Mouse (Mus musculus): ENCODE measurements around the gene Pnkp. TPM values are rescaled to one million over a fixed set of nuclear protein-coding genes. Genes with fewer than 3 reads are reported as not detected.

The Pnkp gene
- total and polyA plus RNA-seq, 3 experiments = 14.8 to 41.6 (median 22.2) TPM

GRCm38 (mm10) chr7:44853596-44854355, 3.2 kb upstream of the Pnkp start:
- Histone ChIP-seq H3K9ac (ENCODE audit: insufficient read depth, low read depth) (peak overlapping the region; percentile 72), H3K4me3 (replicated peaks in 1 of 3; ENCODE audit: low read depth in 2 of 3, low read length in 2 of 3, poor library complexity in 1 of 3) (peak overlapping the region; percentile 66 to 72 (median 67)), H3K27me3 (replicated peaks) (no peaks in the 10 kb centered on the region), H3K79me2 (replicated peaks; ENCODE audit: control insufficient read depth, extremely low read depth, insufficient read depth, poor library complexity, severe bottlenecking) (peaks cover 21% of the 10 kb centered on the region), H3K4me2 (ENCODE audit: insufficient read depth, low read depth, poor library complexity, severe bottlenecking) (peak overlapping the region; percentile 48), H3K27ac (ENCODE audit: insufficient read depth, low read depth) (peak overlapping the region; percentile 91), H3K4me1 (ENCODE audit: control insufficient read depth in 1 of 2, insufficient read depth in 2 of 2) (peaks cover 18 to 57% of the 10 kb centered on the region in 2 experiments), H3K9me3 (replicated peaks; ENCODE audit: low read length) (no peaks in the 10 kb centered on the region), H3K36me3 (replicated peaks in 1 of 2; ENCODE audit: control insufficient read depth in 1 of 2, insufficient read depth in 1 of 2, low read length in 1 of 2) (peaks cover 8 to 27% of the 10 kb centered on the region in 2 experiments)
- dilution Hi-C loops (cut with MboI; ENCODE audit: extremely low pct_ligation_motif_present, extremely low pct_unique_long_range_greater_than_20kb, low sequenced_read_pairs) = no loop called here
- in situ Hi-C loops (cut with MboI; ENCODE audit: low pct_ligation_motif_present, low pct_unique_long_range_greater_than_20kb, low sequenced_read_pairs) = loop anchor here (10.0 kb wide), 1 partner anchor 101 kb away; no protein-coding TSS in a partner anchor
- DNase-seq (ENCODE audit: extremely low read depth) = no peak
- TF ChIP-seq ZKSCAN1 (IDR thresholded peaks at IDR 0.05; ENCODE audit: borderline replicate concordance, low read depth, low read length) = no peak
- no peak for TF ChIP-seq UBTF (IDR thresholded peaks at IDR 0.05; ENCODE audit: low read depth, low read length)
- no peak for TF ChIP-seq JUN (IDR thresholded peaks at IDR 0.05; ENCODE audit: insufficient read depth, low read depth, low read length)
- peak; percentile 55 for TF ChIP-seq USF2 (conservative IDR thresholded peaks at IDR 0.05; ENCODE audit: low read depth, low read length)
- peak; percentile 65 for TF ChIP-seq USF1 (IDR thresholded peaks at IDR 0.05; ENCODE audit: low read depth, low read length)
- no peak for TF ChIP-seq MAFK (IDR thresholded peaks at IDR 0.05; ENCODE audit: insufficient replicate concordance, low read length)
- no peak for TF ChIP-seq POLR2A (IDR thresholded peaks at IDR 0.05; ENCODE audit: low read depth, low read length)

GRCm38 (mm10) chr7:44854356-44855031, 2.4 kb upstream of the Pnkp start:
- Histone ChIP-seq H3K79me2 (replicated peaks; ENCODE audit: control insufficient read depth, extremely low read depth, insufficient read depth, poor library complexity, severe bottlenecking) (peaks cover 21% of the 10 kb centered on the region), H3K4me1 (ENCODE audit: control insufficient read depth in 1 of 2, insufficient read depth in 2 of 2) (peaks cover 18 to 59% of the 10 kb centered on the region in 2 experiments), H3K27ac (ENCODE audit: insufficient read depth, low read depth) (peak overlapping the region; percentile 91), H3K4me3 (replicated peaks in 1 of 3; ENCODE audit: low read depth in 2 of 3, low read length in 2 of 3, poor library complexity in 1 of 3) (peak overlapping the region; percentile 66 to 72 (median 67)), H3K36me3 (replicated peaks in 1 of 2; ENCODE audit: control insufficient read depth in 1 of 2, insufficient read depth in 1 of 2, low read length in 1 of 2) (peaks cover 8 to 31% of the 10 kb centered on the region in 2 experiments), H3K9me3 (replicated peaks; ENCODE audit: low read length) (no peaks in the 10 kb centered on the region), H3K27me3 (replicated peaks) (no peaks in the 10 kb centered on the region), H3K4me2 (ENCODE audit: insufficient read depth, low read depth, poor library complexity, severe bottlenecking) (peak overlapping the region; percentile 48), H3K9ac (ENCODE audit: insufficient read depth, low read depth) (peak overlapping the region; percentile 72)
- dilution Hi-C loops (cut with MboI; ENCODE audit: extremely low pct_ligation_motif_present, extremely low pct_unique_long_range_greater_than_20kb, low sequenced_read_pairs) (no loop called here), in situ Hi-C loops (cut with MboI; ENCODE audit: low pct_ligation_motif_present, low pct_unique_long_range_greater_than_20kb, low sequenced_read_pairs) (loop anchor here (10.0 kb wide), 1 partner anchor 100 kb away; no protein-coding TSS in a partner anchor)
- DNase-seq (ENCODE audit: extremely low read depth) = peak; percentile 73
- TF ChIP-seq MAZ (IDR thresholded peaks at IDR 0.05; ENCODE audit: low read depth, low read length) (peak; percentile 59; the same call in 1 of the 2 replicates), MAX (IDR thresholded peaks at IDR 0.05; ENCODE audit: low read length) (peak; percentile 52; the same call in 1 of the 2 replicates), ZKSCAN1 (IDR thresholded peaks at IDR 0.05; ENCODE audit: borderline replicate concordance, low read depth, low read length) (no peak), BHLHE40 (IDR thresholded peaks at IDR 0.05; ENCODE audit: low read depth, low read length) (peak; percentile 74), TCF12 (IDR thresholded peaks at IDR 0.05; ENCODE audit: low read depth, low read length) (peak; percentile 66), USF1 (IDR thresholded peaks at IDR 0.05; ENCODE audit: low read depth, low read length) (no peak), POLR2A (IDR thresholded peaks at IDR 0.05; ENCODE audit: low read depth, low read length) (peak; percentile 77), CHD1 (IDR thresholded peaks at IDR 0.05; ENCODE audit: low read depth, low read length) (no peak), NRF1 (IDR thresholded peaks at IDR 0.05; ENCODE audit: low read depth, low read length) (peak; percentile 67), POLR2AphosphoS2 (IDR thresholded peaks at IDR 0.05; ENCODE audit: low read depth, low read length) (0 out of 2 replicates have a peak, but pooled peaks have one; percentile 53), JUND (conservative IDR thresholded peaks at IDR 0.05; ENCODE audit: low read depth, low read length) (no peak), JUN (IDR thresholded peaks at IDR 0.05; ENCODE audit: insufficient read depth, low read depth, low read length) (no peak), GABPA (IDR thresholded peaks at IDR 0.05; ENCODE audit: insufficient replicate concordance, low read depth, low read length) (no peak), E2F4 (IDR thresholded peaks at IDR 0.05; ENCODE audit: insufficient replicate concordance, low read depth, low read length) (no peak), ZC3H11A (IDR thresholded peaks at IDR 0.05; ENCODE audit: low read depth, low read length) (no peak), MXI1 (IDR thresholded peaks at IDR 0.05; ENCODE audit: low read depth, low read length) (peak; percentile 72; the same call in 1 of the 2 replicates), ZNF384 (IDR thresholded peaks at IDR 0.05; ENCODE audit: low read depth, low read length) (no peak), EP300 (IDR thresholded peaks at IDR 0.05; ENCODE audit: low read length) (no peak), CHD2 (IDR thresholded peaks at IDR 0.05; ENCODE audit: low read length) (peak; percentile 25), KAT2A (IDR thresholded peaks at IDR 0.05; ENCODE audit: insufficient replicate concordance, low read length) (0 out of 2 replicates have a peak, but pooled peaks have one; percentile 31), RCOR1 (conservative IDR thresholded peaks at IDR 0.05; ENCODE audit: low read depth, low read length) (no peak), UBTF (IDR thresholded peaks at IDR 0.05; ENCODE audit: low read depth, low read length) (peak; percentile 77), PAX5 (IDR thresholded peaks at IDR 0.05; ENCODE audit: low read length) (no peak), ETS1 (conservative IDR thresholded peaks at IDR 0.05; ENCODE audit: low read depth, low read length) (no peak), IRF4 (IDR thresholded peaks at IDR 0.05; ENCODE audit: low read depth, low read length) (no peak), ZMIZ1 (IDR thresholded peaks at IDR 0.05; ENCODE audit: low read depth, low read length) (no peak; the same call in 1 of the 2 replicates)
